In genomic region chr2:78983347-78983746, GRCm38 (mm10) we compare ENCODE assay signal across 14 mouse cellular contexts.
"Had no signal": no experiment of that assay in that cellular context is flagged by ENCODE, and none has a peak within 500 bp of the region (broad histone marks: within the 10 kb centered on the region; RNA-seq: fewer than 3 reads in every experiment).

No protein-coding gene starts in this region.

- H3K4me1 ChIP-seq: kidney, embryonic 15.5 days had no signal

- H3K4me3 ChIP-seq: kidney, embryonic 15.5 days; limb, embryonic 12.5 days; lung, embryonic 15.5 days; neural tube, embryonic 13.5 days had no signal

- H3K9me3 ChIP-seq: kidney, embryonic 15.5 days; limb, embryonic 12.5 days; lung, embryonic 15.5 days; neural tube, embryonic 13.5 days had no signal

- H3K9ac ChIP-seq: kidney, embryonic 15.5 days; limb, embryonic 12.5 days; lung, embryonic 15.5 days; neural tube, embryonic 13.5 days had no signal

- DNase-seq: kidney, adult 2 months; kidney, postnatal 14 days; lung, postnatal 36 days; retina, postnatal 1 day; right cerebral cortex, postnatal 4 days; spleen, adult 18-20 months; thymus, adult 18-20 months had no signal

- H3K27me3 ChIP-seq: kidney, embryonic 15.5 days; limb, embryonic 12.5 days; lung, embryonic 15.5 days; neural tube, embryonic 13.5 days had no signal

- ATAC-seq: intestine, embryonic 16.5 days; midbrain, embryonic 16.5 days had no signal

- H3K4me2 ChIP-seq: kidney, embryonic 15.5 days; limb, embryonic 12.5 days; lung, embryonic 15.5 days; midbrain, embryonic 11.5 days; neural tube, embryonic 13.5 days had no signal

- H3K27ac ChIP-seq: kidney, embryonic 15.5 days; limb, embryonic 12.5 days; lung, embryonic 15.5 days; neural tube, embryonic 13.5 days had no signal

- H3K36me3 ChIP-seq: kidney, embryonic 15.5 days; limb, embryonic 12.5 days; lung, embryonic 15.5 days; neural tube, embryonic 13.5 days had no signal
